Mouse (Mus musculus): ENCODE measurements around the gene Egfl6.

- TF ChIP-seq EP300 (IDR thresholded peaks at IDR 0.05) (no peak), CTCF (IDR thresholded peaks at IDR 0.05) (no peak)
Measured at GRCm38 (mm10) chrX:166479365-166479983, 106.0 kb downstream of the Egfl6 start, which contains the start of gene Rab9.
